Mouse (Mus musculus) kidney, embryonic 16.5 days (tissue): ENCODE data around the gene 4930430F08Rik. TPM values are rescaled to one million over a fixed set of nuclear protein-coding genes. Genes with fewer than 3 reads are reported as not detected.
"Not testable (repeated sequence)": the region's sequence is repeated elsewhere in the genome, so short reads cannot be mapped to it uniquely, and the experiment has no call there.

Experiments
- ATAC-seq: fragments of 200-750 bp; cut with Nextera tagmentation; 2 replicates; pipeline ENCODE4 v1.8.0; 2017; ENCODE audit warnings: moderate TSS enrichment; ENCODE audit not compliant: low FRiP score, low TSS enrichment
- H3K27ac ChIP-seq: fragments of 300-500 bp; sonication (generic); 2 replicates; pipeline ENCODE4 v1.5.1; 2014; ENCODE audit warnings: low read length
- H3K27me3 ChIP-seq: fragments of 300-500 bp; sonication (generic); 2 replicates; pipeline ENCODE4 v1.6.1; 2014; ENCODE audit warnings: low read length, control low read depth, mixed read lengths; ENCODE audit not compliant: insufficient read depth
- H3K36me3 ChIP-seq: fragments of 300-500 bp; sonication (generic); 2 replicates; pipeline ENCODE4 v1.6.1; 2014; ENCODE audit warnings: low read length, control low read depth, mixed read lengths; ENCODE audit not compliant: insufficient read depth
- H3K4me1 ChIP-seq: fragments of 300-500 bp; sonication (generic); 2 replicates; pipeline ENCODE4 v1.6.1; 2014; ENCODE audit warnings: low read length, control low read depth, mixed read lengths; ENCODE audit not compliant: insufficient read depth
- H3K4me2 ChIP-seq: fragments of 300-500 bp; sonication (generic); replicated peaks from 2 replicates; pipeline ENCODE4 v1.6.1; 2014; ENCODE audit warnings: low read depth, low read length
- H3K4me3 ChIP-seq: fragments of 300-500 bp; sonication (generic); 2 replicates; pipeline ENCODE4 v1.5.1; 2014; ENCODE audit warnings: mild to moderate bottlenecking, low read length
- H3K9ac ChIP-seq: fragments of 300-500 bp; sonication (generic); replicated peaks from 2 replicates; pipeline ENCODE4 v1.6.1; 2014; ENCODE audit warnings: low read length
- H3K9me3 ChIP-seq: fragments of 300-500 bp; sonication (generic); 2 replicates; pipeline ENCODE4 v1.6.1; 2016; ENCODE audit warnings: low read length, control low read depth
- WGBS: fragments of 180-500 bp; shearing (Covaris S2); extraction: QIAGEN DNeasy Blood & Tissue Kit; methylation state at CpG from one replicate; pipeline ENCODE4 v1.1.7; 2014; 5-methylcytosine and 5-hydroxymethylcytosine counted together
- polyA plus RNA-seq: library from polyadenylated mRNA; unstranded; fragments of >200 nt; fragmentation: Nextera tagmentation; extraction: Ambion mirVana; gene quantifications from 2 replicates; pipeline ENCODE4 v1.2.1, GENCODE M21; 2015

The 4930430F08Rik gene
- polyA plus RNA-seq, 1 experiment from 2014 or later, result 10.5 TPM

DNA sequence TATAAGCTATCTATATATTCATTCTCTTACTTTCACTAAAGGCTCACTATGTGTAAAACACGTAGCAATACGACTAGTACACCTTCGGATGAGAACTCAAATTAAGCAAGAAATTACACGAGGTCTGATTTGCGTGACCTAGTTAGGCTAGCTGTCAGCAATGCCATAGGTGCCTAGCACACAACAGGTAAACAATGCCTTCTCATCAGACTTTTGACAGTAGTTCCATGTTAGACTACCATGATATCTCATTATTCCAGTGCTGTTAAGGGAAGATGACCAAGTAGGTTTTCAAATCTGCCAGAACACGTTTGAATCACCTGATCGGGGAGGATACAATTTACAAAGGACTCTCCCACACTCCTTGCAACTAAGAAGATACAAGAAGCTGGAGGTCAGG lies 1.7 kb downstream of the 4930430F08Rik start:
- H3K36me3 ChIP-seq, result peaks cover 7% of the 10 kb centered on the region
- H3K4me2 ChIP-seq, result peak overlapping the region; percentile 78
- no peaks in the 10 kb centered on the region for H3K9me3 ChIP-seq
- WGBS, result 38% methylated on average over 7 of the region's 7 CpGs
- peak overlapping the region; percentile 77 for H3K27ac ChIP-seq
- peak; percentile 39 for ATAC-seq
- no peaks in the 10 kb centered on the region for H3K27me3 ChIP-seq
- H3K4me3 ChIP-seq, result peak overlapping the region; percentile 85
- H3K9ac ChIP-seq, result peak overlapping the region; percentile 86
- peaks cover 3% of the 10 kb centered on the region; the same call in 1 of the 2 replicates for H3K4me1 ChIP-seq

DNA sequence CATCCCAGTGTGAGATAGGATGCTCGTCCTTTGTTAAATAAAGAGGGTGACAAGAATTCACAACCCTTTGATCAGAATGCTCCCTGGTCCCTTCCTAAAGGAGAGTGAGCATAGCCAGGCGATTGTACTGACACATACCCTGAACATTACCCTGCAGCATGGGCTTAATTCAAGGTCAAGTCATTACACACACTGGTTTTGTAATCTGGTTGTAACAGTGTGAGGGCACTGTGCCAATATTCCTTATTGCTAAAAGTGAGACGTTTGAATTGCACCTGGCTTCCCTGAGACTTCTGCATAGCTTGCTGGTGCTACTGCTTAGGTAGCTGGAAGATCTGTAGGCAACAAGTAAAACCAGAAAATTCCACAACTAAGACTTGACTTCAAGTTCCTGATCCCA lies 6.0 kb downstream of the 4930430F08Rik start:
- WGBS, result 85% methylated on average over 3 of the region's 3 CpGs
- H3K9ac ChIP-seq, result no peak overlapping the region
- no peak overlapping the region for H3K4me3 ChIP-seq
- no peaks in the 10 kb centered on the region for H3K27me3 ChIP-seq
- no peaks in the 10 kb centered on the region for H3K9me3 ChIP-seq
- H3K36me3 ChIP-seq, result peaks cover 7% of the 10 kb centered on the region
- no peak overlapping the region for H3K4me2 ChIP-seq
- H3K27ac ChIP-seq, result no peak overlapping the region
- H3K4me1 ChIP-seq, result peaks cover 3% of the 10 kb centered on the region; the same call in 1 of the 2 replicates
- ATAC-seq, result no peak

DNA sequence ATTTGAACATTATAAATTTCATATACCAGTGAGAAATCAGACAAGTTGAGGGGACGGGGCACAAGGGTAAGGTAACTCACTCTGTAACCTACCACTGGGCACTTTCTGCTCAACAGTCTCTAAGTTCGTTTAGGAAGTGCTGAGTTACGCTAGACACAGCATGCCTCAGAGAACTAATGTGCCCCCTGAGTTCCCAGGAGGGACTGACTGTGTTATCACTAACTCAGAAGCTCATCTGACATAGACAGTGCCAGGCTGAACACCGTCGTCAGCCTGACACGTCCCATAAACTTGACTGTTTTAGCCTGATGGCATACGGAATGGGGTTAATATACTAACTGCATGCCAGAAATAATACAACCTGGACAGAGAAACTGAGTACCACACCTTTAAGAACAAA lies 14.9 kb downstream of the 4930430F08Rik start:
- Histone ChIP-seq H3K4me3 (no peak overlapping the region), H3K9me3 (no peaks in the 10 kb centered on the region), H3K27ac (no peak overlapping the region), H3K9ac (no peak overlapping the region), H3K4me2 (no peak overlapping the region), H3K36me3 (peaks cover 31% of the 10 kb centered on the region), H3K4me1 (no peaks in the 10 kb centered on the region), H3K27me3 (no peaks in the 10 kb centered on the region)
- 80% methylated on average over 7 of the region's 7 CpGs for WGBS
- ATAC-seq, result no peak

DNA sequence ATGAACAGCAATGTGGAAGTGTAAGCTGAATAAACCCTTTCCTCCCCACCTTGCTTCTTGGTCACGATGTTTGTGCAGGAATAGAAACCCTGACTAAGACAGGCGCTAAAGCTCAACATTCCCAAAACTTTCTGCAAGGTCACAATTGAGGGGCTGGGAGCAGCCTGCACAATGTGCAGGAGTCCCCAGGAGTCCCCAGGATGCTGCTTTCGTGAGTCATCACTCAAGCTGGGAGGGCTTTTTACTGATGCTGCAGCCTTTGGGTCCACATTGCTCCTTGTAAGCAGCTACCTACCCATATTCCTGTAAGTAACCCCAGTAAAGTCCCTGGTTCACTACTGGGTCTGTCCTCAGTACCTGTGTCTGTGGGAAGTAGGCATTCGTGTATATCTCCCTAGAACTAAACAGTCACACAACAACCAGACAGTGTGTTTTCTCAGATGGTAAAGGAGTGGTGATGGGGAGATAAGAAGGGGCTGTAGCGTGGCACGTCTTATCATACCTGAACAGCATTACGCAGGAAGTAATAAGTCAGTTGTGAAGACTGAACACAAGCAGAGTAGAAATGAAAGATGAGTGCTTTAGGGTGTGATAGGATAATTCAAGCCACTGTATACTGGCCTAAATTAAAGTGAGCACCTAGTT lies 15.6 kb downstream of the 4930430F08Rik start:
- Histone ChIP-seq H3K9ac (no peak overlapping the region), H3K4me2 (no peak overlapping the region), H3K27ac (no peak overlapping the region), H3K36me3 (peaks cover 31% of the 10 kb centered on the region), H3K27me3 (no peaks in the 10 kb centered on the region), H3K9me3 (no peaks in the 10 kb centered on the region), H3K4me3 (no peak overlapping the region), H3K4me1 (no peaks in the 10 kb centered on the region)
- no peak for ATAC-seq
- 91% methylated on average over 7 of the region's 7 CpGs for WGBS

GRCm38 (mm10) chr10:100571707-100572106 lies 18.5 kb downstream of the 4930430F08Rik start:
- 89% methylated on average over 3 of the region's 3 CpGs for WGBS
- Histone ChIP-seq H3K4me1 (no peaks in the 10 kb centered on the region), H3K27ac (no peak overlapping the region), H3K4me3 (no peak overlapping the region), H3K4me2 (no peak overlapping the region), H3K27me3 (no peaks in the 10 kb centered on the region), H3K9me3 (no peaks in the 10 kb centered on the region), H3K9ac (no peak overlapping the region), H3K36me3 (peaks cover 24% of the 10 kb centered on the region)
- no peak for ATAC-seq

DNA sequence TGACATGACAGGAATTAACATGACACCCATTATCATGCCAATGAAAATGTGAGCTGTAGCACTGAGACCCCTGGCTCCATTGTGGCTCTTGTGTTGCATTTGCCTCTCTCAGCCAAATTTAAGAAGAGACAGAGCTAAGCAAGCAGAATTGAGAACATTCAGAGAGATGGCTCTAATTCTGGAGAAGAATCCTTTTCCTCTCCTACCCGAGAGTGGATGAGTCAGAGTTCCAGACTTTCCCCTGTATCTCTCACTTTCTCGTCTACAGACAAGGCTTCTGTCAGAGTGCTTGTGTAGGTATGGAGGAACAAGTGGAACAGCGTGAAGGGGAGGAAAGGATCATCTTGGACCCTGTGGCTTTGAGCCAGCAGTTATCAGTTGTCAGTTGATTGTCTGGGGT lies 26.1 kb downstream of the 4930430F08Rik start:
- Histone ChIP-seq H3K9me3 (no peaks in the 10 kb centered on the region), H3K4me1 (no peaks in the 10 kb centered on the region), H3K27me3 (no peaks in the 10 kb centered on the region), H3K9ac (no peak overlapping the region), H3K4me2 (no peak overlapping the region), H3K36me3 (peaks cover 27% of the 10 kb centered on the region), H3K27ac (no peak overlapping the region), H3K4me3 (no peak overlapping the region)
- no peak for ATAC-seq
- WGBS, result 79% methylated on average over 3 of the region's 3 CpGs

GRCm38 (mm10) chr10:100560194-100560883 lies 29.9 kb downstream of the 4930430F08Rik start:
- 94% methylated on average over 3 of the region's 3 CpGs for WGBS
- H3K4me3 ChIP-seq, H3K27ac ChIP-seq, H3K27me3 ChIP-seq, H3K9ac ChIP-seq, H3K9me3 ChIP-seq, H3K4me1 ChIP-seq, ATAC-seq, H3K4me2 ChIP-seq: not testable (repeated sequence)
- peaks cover 18% of the 10 kb centered on the region for H3K36me3 ChIP-seq

DNA sequence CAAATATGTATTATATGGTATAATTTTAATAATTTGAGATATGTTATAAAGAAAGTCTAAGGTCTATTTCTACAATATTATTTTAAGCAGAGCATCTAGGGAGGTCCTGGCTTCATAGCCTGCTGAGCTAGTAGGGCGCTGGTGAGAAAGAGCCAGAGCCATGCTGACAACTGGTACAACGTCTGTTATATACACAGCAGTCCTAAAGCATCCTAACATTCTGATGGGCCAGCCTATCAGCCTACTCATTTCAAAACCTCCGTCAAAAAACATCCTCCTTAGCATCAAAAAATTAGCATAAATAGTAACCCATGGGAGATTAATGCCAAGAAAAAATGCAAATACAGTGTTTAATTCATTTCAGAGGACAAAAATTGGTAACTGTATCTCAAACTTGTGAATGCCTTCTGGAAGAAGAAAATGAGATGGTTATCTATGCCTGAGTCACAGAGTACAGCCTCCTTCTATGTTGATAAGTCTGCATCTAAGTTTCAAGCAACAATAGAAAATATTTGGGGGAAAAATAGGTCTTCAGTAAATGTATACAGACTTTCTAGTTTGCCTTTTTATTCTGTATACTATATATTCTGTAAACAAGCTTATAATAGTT lies 33.6 kb downstream of the 4930430F08Rik start:
- WGBS, result 83% methylated on average over 3 of the region's 3 CpGs
- Histone ChIP-seq H3K27me3 (no peaks in the 10 kb centered on the region), H3K9me3 (no peaks in the 10 kb centered on the region), H3K4me2 (no peak overlapping the region), H3K27ac (no peak overlapping the region), H3K9ac (no peak overlapping the region), H3K36me3 (0 out of 2 replicates have a peak, but pooled peaks cover 2% of the 10 kb centered on the region), H3K4me1 (no peaks in the 10 kb centered on the region), H3K4me3 (no peak overlapping the region)
- ATAC-seq, result no peak

DNA sequence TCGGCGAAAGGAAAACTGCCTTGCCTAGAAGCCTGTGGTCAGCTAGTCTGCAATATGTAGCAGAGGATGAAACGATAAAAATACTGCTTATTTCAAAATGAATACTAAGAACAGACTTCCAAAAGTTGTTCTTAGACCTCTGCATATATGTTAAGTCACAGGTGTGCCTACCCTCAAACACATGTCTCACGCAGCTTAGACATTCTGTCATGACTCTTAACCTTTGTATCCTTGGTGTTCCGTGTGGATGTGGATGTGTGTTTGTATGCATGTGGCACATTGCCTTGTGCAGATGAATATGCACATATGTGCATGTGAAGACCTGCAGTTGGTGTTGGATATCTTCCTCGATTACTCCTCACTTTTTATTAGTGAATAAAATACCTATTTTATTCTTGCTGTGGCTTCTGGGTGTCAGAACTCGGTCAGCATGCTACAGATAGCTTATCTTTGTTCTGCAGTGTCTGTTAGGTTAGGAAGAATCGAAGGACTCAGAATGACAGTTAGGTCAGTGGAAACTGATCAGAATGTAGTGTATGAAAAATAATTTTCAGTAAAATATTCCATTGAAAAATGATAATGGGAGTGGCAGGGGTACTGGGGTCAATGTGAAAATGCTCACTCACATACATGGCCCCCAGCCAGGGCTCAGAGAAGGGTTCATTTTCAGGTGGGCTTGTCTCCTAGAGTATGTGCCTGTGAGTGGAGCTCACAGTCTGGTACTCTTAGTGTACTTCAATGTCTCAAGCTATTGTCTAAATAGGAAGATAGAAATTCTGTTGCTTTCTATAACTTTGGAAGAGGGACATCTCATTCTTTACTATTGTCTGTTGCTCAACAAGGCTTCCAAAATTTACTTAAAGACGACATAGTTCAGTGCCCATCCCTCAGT lies 65.5 kb downstream of the 4930430F08Rik start:
- H3K9me3 ChIP-seq, result no peaks in the 10 kb centered on the region
- 92% methylated on average over 9 of the region's 9 CpGs for WGBS

More for the DNA sequence above, 65.5 kb downstream of the 4930430F08Rik start:
- Histone ChIP-seq H3K27me3 (no peaks in the 10 kb centered on the region), H3K4me1 (no peaks in the 10 kb centered on the region), H3K4me3 (no peak overlapping the region), H3K4me2 (no peak overlapping the region), H3K9ac (no peak overlapping the region), H3K36me3 (peaks cover 11% of the 10 kb centered on the region), H3K27ac (no peak overlapping the region)
- ATAC-seq, result no peak
